Mouse (Mus musculus) liver, embryonic 14.5 days (tissue): ENCODE measurements around the gene Pde11a. TPM values are rescaled to one million over a fixed set of nuclear protein-coding genes. Genes with fewer than 3 reads are reported as not detected.
A peak's percentile ranks its signal among the peaks of the same experiment; 100 is the strongest.

Source experiments
- ATAC-seq: fragments of 200-750 bp; cut with Nextera tagmentation; 2 replicates; pipeline ENCODE4 v1.8.0; 2017; ENCODE audit warnings: moderate number of reproducible peaks, mild to moderate bottlenecking, moderate library complexity; ENCODE audit not compliant: insufficient read depth
- DNase-seq, 3 experiments: peaks; one replicate each; pipeline ENCODE4 v3.0.0-alpha.2; 2012 to 2013; ENCODE audit warnings: low read depth in 3 of 3, low spot score in 3 of 3
- H3K27ac ChIP-seq: fragments of 300-500 bp; sonication (generic); 2 replicates; pipeline ENCODE4 v1.5.1; 2014; ENCODE audit warnings: moderate library complexity, mild to moderate bottlenecking, control low read depth, inconsistent platforms
- H3K27me3 ChIP-seq: fragments of 300-500 bp; sonication (generic); 2 replicates; pipeline ENCODE4 v1.6.1; 2014; ENCODE audit warnings: mild to moderate bottlenecking, low read length, moderate library complexity; ENCODE audit not compliant: control insufficient read depth, insufficient read depth
- H3K36me3 ChIP-seq: fragments of 300-500 bp; sonication (generic); replicated peaks from 2 replicates; pipeline ENCODE4 v1.6.1; 2014; ENCODE audit warnings: low read depth; ENCODE audit not compliant: control insufficient read depth, insufficient read depth
- H3K4me1 ChIP-seq, 2 experiments: fragments of 200-500 bp in 1 of 2; fragments of 300-500 bp in 1 of 2; sonication (generic) in 1 of 2; replicated peaks; 2 replicates each; pipeline ENCODE4 v1.6.1; 2012 to 2014; ENCODE audit warnings: antibody characterized with exemption in 1 of 2, inconsistent platforms in 1 of 2, low read length in 1 of 2; ENCODE audit not compliant: control insufficient read depth in 2 of 2, insufficient read depth in 2 of 2
- H3K4me2 ChIP-seq: fragments of 300-500 bp; sonication (generic); 2 replicates; pipeline ENCODE4 v1.6.1; 2014; ENCODE audit warnings: low read depth, mild to moderate bottlenecking, control low read depth, moderate library complexity
- H3K4me3 ChIP-seq, 2 experiments: fragments of 200-500 bp in 1 of 2; fragments of 300-500 bp in 1 of 2; sonication (generic) in 1 of 2; 2 replicates each; pipeline ENCODE4 v1.5.1; 2012 to 2014; ENCODE audit warnings: low read depth in 2 of 2, low read length in 2 of 2, mild to moderate bottlenecking in 2 of 2, control low read depth in 1 of 2, inconsistent platforms in 1 of 2, moderate library complexity in 1 of 2; ENCODE audit not compliant: insufficient read depth in 1 of 2
- H3K9ac ChIP-seq: fragments of 300-500 bp; sonication (generic); replicated peaks from 2 replicates; pipeline ENCODE4 v1.6.1; 2014; ENCODE audit warnings: mild to moderate bottlenecking, control low read depth, moderate library complexity
- H3K9me3 ChIP-seq: fragments of 300-500 bp; sonication (generic); 2 replicates; pipeline ENCODE4 v1.6.1; 2016; ENCODE audit warnings: low read length, mixed read lengths; ENCODE audit not compliant: control insufficient read depth
- CTCF ChIP-seq: IDR thresholded peaks from 2 replicates; pipeline ENCODE4 v1.5.1; 2016; ENCODE audit warnings: antibody characterized with exemption, low read depth, control low read depth
- EP300 ChIP-seq: IDR thresholded peaks from 2 replicates; pipeline ENCODE4 v1.6.1; 2016; ENCODE audit warnings: antibody characterized with exemption, low read depth
- WGBS: fragments of 180-500 bp; shearing (Covaris S2); extraction: QIAGEN DNeasy Blood & Tissue Kit; methylation state at CpG from one replicate; pipeline ENCODE4 v1.1.7; 2014; ENCODE audit not compliant: insufficient replicate concordance; 5-methylcytosine and 5-hydroxymethylcytosine counted together
- polyA plus RNA-seq, 2 experiments: library from polyadenylated mRNA; depleted of rRNA in 1 of 2; stranded (reverse) in 1 of 2; unstranded in 1 of 2; fragments of >200 nt; fragmentation: Nextera tagmentation in 1 of 2; extraction: Ambion mirVana in 1 of 2; gene quantifications; 2 replicates each; pipeline versions ENCODE4 v1.2.1 to v1.2.3; 2012 to 2014

The Pde11a gene
- polyA plus RNA-seq, 2 experiments, result 0.01 TPM; not detected in 1

DNA sequence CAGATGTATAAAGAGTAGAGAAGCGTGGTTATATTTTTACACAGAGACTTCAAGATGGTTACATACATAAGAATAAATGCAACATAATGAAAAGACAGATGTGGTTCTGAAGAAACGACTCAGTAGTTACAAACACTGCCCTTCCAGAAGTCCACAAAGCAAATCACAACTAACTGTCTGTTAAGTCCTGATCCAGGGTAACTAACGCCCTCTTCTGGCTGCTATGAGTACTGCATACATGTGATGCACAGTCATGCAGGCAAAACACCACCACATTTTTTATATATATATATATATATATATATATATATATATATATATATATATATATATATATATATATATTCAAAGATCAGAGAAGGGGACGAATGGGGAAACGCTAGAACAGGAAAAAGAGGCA lies 4.0 kb downstream of the Pde11a start:
- peaks cover 8% of the 10 kb centered on the region for H3K27me3 ChIP-seq

DNA sequence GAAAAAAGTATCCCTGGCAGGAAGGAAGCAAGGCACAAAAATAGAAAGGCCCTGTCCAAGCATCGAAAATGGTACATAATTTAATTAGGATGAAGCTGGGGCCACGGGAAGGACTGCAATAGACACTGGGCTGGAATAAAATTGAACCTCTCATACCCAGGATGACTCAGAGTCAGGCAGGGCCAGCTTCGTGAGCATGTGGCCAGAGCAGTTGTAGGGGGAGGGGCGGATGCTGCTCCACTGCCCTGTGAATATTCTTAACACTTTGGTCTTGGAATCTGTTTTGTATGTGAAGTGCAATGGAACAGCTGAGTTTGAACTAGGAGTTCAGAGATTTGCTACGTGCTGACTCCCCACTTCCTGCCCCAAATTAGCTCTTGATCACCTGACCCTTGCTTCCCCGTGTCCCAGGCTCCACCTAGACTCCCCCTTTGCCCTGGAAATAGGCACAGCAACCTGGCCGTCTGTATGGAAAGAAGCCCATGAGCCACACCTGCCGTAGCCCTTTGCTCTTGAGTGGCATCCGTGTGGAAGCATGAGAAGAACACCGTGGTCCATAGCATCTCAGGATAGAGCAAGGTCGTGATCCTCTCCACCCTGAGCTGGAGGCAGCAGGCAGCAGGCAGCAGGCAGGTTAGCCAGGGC lies 6.3 kb downstream of the Pde11a start:
- no peak for ATAC-seq

More for the DNA sequence above, 4.0 kb downstream of the Pde11a start:
- Histone ChIP-seq H3K9ac (no peak overlapping the region), H3K4me2 (no peak overlapping the region), H3K9me3 (no peaks in the 10 kb centered on the region), H3K4me3 (no peak overlapping the region), H3K36me3 (no peaks in the 10 kb centered on the region), H3K27ac (no peak overlapping the region), H3K4me1 (no peaks in the 10 kb centered on the region)
- ATAC-seq (no peak), DNase-seq (no peak)
- TF ChIP-seq CTCF, result peak; percentile 38; the same call in 1 of the 2 replicates
- no peak for TF ChIP-seq EP300
- WGBS, result 62% methylated on average over 5 of the region's 5 CpGs

DNA sequence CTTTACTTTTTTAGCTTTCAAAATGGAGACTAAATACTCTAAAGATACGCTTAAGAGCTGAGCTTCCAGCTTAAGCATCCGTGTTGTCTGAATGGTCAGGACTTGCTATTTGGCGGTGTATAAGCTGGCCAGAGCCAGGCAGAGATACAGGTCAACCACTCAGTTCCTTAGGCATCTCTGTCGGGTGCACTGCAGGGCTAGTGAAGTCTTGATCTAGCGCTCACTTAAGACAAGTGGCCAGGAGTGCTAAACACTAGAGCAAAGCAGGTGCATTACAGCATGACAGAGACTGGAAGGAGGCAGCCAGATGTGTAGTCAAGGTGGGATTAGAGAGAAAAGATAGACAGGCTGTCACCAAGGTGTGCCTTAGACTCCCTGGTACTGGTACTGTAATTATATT lies 8.5 kb downstream of the Pde11a start:
- 72% methylated on average over 5 of the region's 5 CpGs for WGBS
- no peak for DNase-seq
- TF ChIP-seq CTCF (no peak), EP300 (no peak)

More for the DNA sequence above, 6.3 kb downstream of the Pde11a start:
- Histone ChIP-seq H3K27ac (no peak overlapping the region), H3K9me3 (no peaks in the 10 kb centered on the region), H3K9ac (no peak overlapping the region), H3K4me3 (no peak overlapping the region), H3K4me2 (no peak overlapping the region), H3K4me1 (no peaks in the 10 kb centered on the region), H3K27me3 (no peaks in the 10 kb centered on the region; the same call in 1 of the 2 replicates), H3K36me3 (no peaks in the 10 kb centered on the region)
- TF ChIP-seq EP300 (no peak), CTCF (no peak)
- DNase-seq, result no peak
- 53% methylated on average over 11 of the region's 11 CpGs for WGBS

DNA sequence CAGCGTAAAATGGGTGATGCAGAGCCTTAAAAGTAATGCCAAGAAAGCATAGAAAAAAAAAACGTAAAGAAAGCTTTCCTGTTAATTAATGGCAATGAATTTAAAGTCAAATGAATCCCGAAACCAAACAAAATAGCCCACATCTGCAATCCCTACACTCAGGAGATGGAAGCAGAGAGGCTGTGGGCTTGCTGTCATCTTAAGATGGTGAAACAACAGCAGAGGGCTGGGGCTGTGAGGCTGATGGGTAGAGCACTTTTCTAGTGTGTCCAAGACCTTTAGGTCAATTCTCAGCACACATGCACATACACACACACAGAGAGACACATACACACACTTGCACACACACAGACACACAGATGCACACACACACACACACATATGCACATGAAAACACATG lies 12.4 kb downstream of the Pde11a start:
- no peaks in the 10 kb centered on the region for H3K36me3 ChIP-seq
- H3K4me3 ChIP-seq, result no peak overlapping the region
- no peaks in the 10 kb centered on the region for H3K9me3 ChIP-seq
- H3K27ac ChIP-seq, result no peak overlapping the region
- H3K4me2 ChIP-seq, result no peak overlapping the region
- H3K4me1 ChIP-seq, result peaks cover 0 to 3% of the 10 kb centered on the region in 2 experiments; a peak in 2 of 4 replicates
- TF ChIP-seq CTCF (no peak), EP300 (no peak)
- no peak overlapping the region for H3K9ac ChIP-seq
- H3K27me3 ChIP-seq, result no peaks in the 10 kb centered on the region
- 69% methylated on average over 3 of the region's 3 CpGs for WGBS
- ATAC-seq, result no peak
- no peak for DNase-seq

More for the DNA sequence above, 8.5 kb downstream of the Pde11a start:
- Histone ChIP-seq H3K4me3 (no peak overlapping the region), H3K4me1 (no peaks in the 10 kb centered on the region), H3K27ac (no peak overlapping the region), H3K9me3 (no peaks in the 10 kb centered on the region), H3K27me3 (no peaks in the 10 kb centered on the region), H3K4me2 (no peak overlapping the region), H3K36me3 (no peaks in the 10 kb centered on the region), H3K9ac (no peak overlapping the region)
- ATAC-seq, result no peak

DNA sequence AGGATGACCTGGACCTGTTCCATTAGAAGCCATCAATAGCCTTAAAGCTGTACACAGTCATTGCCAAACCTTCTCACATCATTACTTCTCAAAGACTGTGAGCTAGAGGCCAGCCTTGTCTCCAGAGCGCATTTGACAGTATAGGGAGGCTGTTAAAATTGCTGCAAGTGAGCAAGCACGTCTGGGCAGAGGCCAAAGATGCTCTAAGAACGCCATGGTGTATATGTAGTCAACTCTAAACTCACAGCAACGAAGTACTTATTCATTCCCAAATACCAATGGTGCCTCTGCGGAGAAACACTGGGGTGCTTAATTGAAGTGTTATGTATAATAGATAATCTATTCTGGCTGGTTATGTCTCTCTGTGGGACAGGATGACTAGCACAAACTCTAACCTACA lies 14.1 kb downstream of the Pde11a start:
- H3K4me2 ChIP-seq, result no peak overlapping the region
- H3K27ac ChIP-seq, result no peak overlapping the region
- no peak overlapping the region for H3K4me3 ChIP-seq
- H3K9me3 ChIP-seq, result no peaks in the 10 kb centered on the region
- TF ChIP-seq CTCF, result no peak
- TF ChIP-seq EP300, result no peak
- H3K36me3 ChIP-seq, result no peaks in the 10 kb centered on the region
- H3K27me3 ChIP-seq, result no peaks in the 10 kb centered on the region
- peaks cover 6 to 13% of the 10 kb centered on the region in 2 experiments; a peak in 3 of 4 replicates for H3K4me1 ChIP-seq
- no peak overlapping the region for H3K9ac ChIP-seq
- ATAC-seq (no peak), DNase-seq (no peak)
- 69% methylated on average over 5 of the region's 5 CpGs for WGBS
